In the genomic region with DNA sequence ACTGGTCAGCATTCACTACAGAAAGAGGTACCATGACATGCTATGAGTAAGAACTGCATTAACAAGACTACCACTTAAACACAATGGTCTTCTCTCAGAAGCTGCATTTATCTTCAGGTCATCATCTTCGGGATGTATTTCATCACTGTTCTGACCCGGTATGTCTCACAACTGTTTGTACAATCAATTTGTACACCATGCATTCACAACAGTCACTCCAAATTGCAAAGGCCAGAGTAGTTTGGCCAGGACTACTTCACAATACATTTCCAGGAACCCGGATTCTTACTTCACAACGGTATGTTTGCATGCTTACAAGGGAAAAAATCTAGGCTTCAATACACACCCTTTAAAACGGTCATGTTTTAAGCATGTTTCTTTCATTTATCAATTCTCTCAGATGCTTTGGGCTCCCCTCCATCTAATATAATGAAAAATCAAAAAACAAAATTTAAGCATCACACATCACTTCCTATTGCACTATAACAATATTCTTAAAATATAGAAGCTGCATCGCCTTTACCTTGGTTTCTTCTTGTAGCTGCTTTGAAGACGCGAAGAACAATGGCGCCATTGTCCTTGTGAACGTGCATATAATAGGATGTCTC, we compare ENCODE assay signal across 8 mouse cellular contexts. TPM values are rescaled to one million over a fixed set of nuclear protein-coding genes. Genes with fewer than 3 reads are reported as not detected.
A peak's percentile ranks its signal among the peaks of the same experiment; 100 is the strongest.
DNase-seq lines count a peak whose midpoint lies in the region; ATAC-seq and TF ChIP-seq lines count a peak whose summit lies in the region.

No protein-coding gene starts in this region.

- no peak for TF ChIP-seq CTCF in lung, adult 2 months (IDR thresholded peaks at IDR 0.05; ENCODE audit: insufficient read depth, low read length)
- TF ChIP-seq CTCF in cortical plate, adult 2 months (IDR thresholded peaks at IDR 0.05; ENCODE audit: extremely low read depth, insufficient read depth, low read length): no peak
- TF ChIP-seq CTCF in olfactory bulb, adult 2 months (IDR thresholded peaks at IDR 0.05; ENCODE audit: insufficient read depth, low read depth, low read length): no peak

- peak overlapping the region; percentile 95 for H3K9ac ChIP-seq in intestine, embryonic 16.5 days (ENCODE audit: low read depth, low read length)

- H3K27me3 ChIP-seq in intestine, embryonic 16.5 days (replicated peaks; ENCODE audit: control insufficient read depth, insufficient read depth, low read length): no peaks in the 10 kb centered on the region

- H3K9me3 ChIP-seq in intestine, embryonic 16.5 days (ENCODE audit: control insufficient read depth, low read length): no peaks in the 10 kb centered on the region

- H3K36me3 ChIP-seq in intestine, embryonic 16.5 days (ENCODE audit: control insufficient read depth, insufficient read depth, low read length): no peaks in the 10 kb centered on the region

- peaks cover 6% of the 10 kb centered on the region for H3K4me1 ChIP-seq in lung, adult 2 months (ENCODE audit: control insufficient read depth, insufficient read depth, low read length)
- H3K4me1 ChIP-seq in cortical plate, adult 2 months (ENCODE audit: control insufficient read depth, insufficient read depth, low read length): no peaks in the 10 kb centered on the region
- H3K4me1 ChIP-seq in intestine, embryonic 16.5 days (ENCODE audit: control insufficient read depth, insufficient read depth, low read length): peaks cover 6% of the 10 kb centered on the region; the same call in 1 of the 2 replicates
- H3K4me1 ChIP-seq in olfactory bulb, adult 2 months (ENCODE audit: control insufficient read depth, insufficient read depth, low read length): peaks cover 3% of the 10 kb centered on the region; the same call in 1 of the 2 replicates

- no peak for TF ChIP-seq POLR2A in lung, adult 2 months (IDR thresholded peaks at IDR 0.05; ENCODE audit: borderline replicate concordance, extremely low read depth, low read depth, low read length)
- TF ChIP-seq POLR2A in cortical plate, adult 2 months (IDR thresholded peaks at IDR 0.05; ENCODE audit: extremely low read depth, insufficient read depth, low read length): no peak
- TF ChIP-seq POLR2A in olfactory bulb, adult 2 months (IDR thresholded peaks at IDR 0.05; ENCODE audit: insufficient read depth, low read depth, low read length): no peak

- ATAC-seq in intestine, embryonic 16.5 days: no peak

- H3K4me3 ChIP-seq in lung, adult 2 months (replicated peaks; ENCODE audit: extremely low read depth, low read depth, low read length): peak overlapping the region; percentile 79
- H3K4me3 ChIP-seq in cortical plate, adult 2 months (ENCODE audit: insufficient read depth, low read length): peak overlapping the region; percentile 74
- peak overlapping the region; percentile 81 for H3K4me3 ChIP-seq in intestine, embryonic 16.5 days (ENCODE audit: low read length)
- H3K4me3 ChIP-seq in olfactory bulb, adult 2 months (ENCODE audit: insufficient read depth, low read depth, low read length): peak overlapping the region; percentile 55

- H3K27ac ChIP-seq in cortical plate, adult 2 months (ENCODE audit: insufficient read depth, low read length): peak overlapping the region; percentile 36; the same call in 1 of the 2 replicates
- peak overlapping the region; percentile 92 for H3K27ac ChIP-seq in intestine, embryonic 16.5 days (ENCODE audit: low read length)
- peak overlapping the region; percentile 80 for H3K27ac ChIP-seq in olfactory bulb, adult 2 months (ENCODE audit: insufficient read depth, low read depth, low read length)

- peak overlapping the region; percentile 61 for H3K4me2 ChIP-seq in intestine, embryonic 16.5 days (ENCODE audit: low read depth, low read length)

- no peak for DNase-seq in lung, adult 2 months
- DNase-seq in lung, postnatal 25 days (ENCODE audit: low spot score): no peak
- no peak for DNase-seq in spleen, postnatal 10 days (ENCODE audit: low spot score in 2 of 2)
- DNase-seq in right cerebral cortex, postnatal 4 days: no peak
- no peak for DNase-seq in kidney, postnatal 36 days

- under 1% methylated on average over 10 of the region's 10 CpGs for WGBS in lung, adult 2 months
- 0% methylated on average over 10 of the region's 10 CpGs for WGBS in intestine, embryonic 16.5 days
- under 1% methylated on average over 10 of the region's 10 CpGs for WGBS in olfactory bulb, adult 2 months

RNA-seq across cellular contexts. Expression of a gene that starts 25.8 kb away (rescaled TPM):
- 2.8 and 5.5 TPM in 2 replicates for polyA plus RNA-seq in lung, adult 2 months (2012; rRNA removed)
- 18.1 and 19.6 TPM in 2 replicates for polyA plus RNA-seq in cortical plate, adult 2 months (2012; rRNA removed)
- 7.4 and 7.5 TPM in 2 replicates for polyA plus RNA-seq in intestine, embryonic 16.5 days (2015; fragmentation: Nextera tagmentation; extraction: Ambion mirVana)
- polyA plus RNA-seq in olfactory bulb, adult 2 months (2012; ENCODE audit: insufficient read depth, insufficient read length, low replicate concordance, missing spikeins): not detected in 2 replicates

RNA-seq across cellular contexts. Expression of a gene that starts 39.7 kb away (rescaled TPM):
- 3.0 and 7.9 TPM in 2 replicates for polyA plus RNA-seq in lung, adult 2 months (2012; rRNA removed)
- polyA plus RNA-seq in cortical plate, adult 2 months (2012; rRNA removed): 22.9 and 23.9 TPM in 2 replicates
- 60.2 and 72.3 TPM in 2 replicates for polyA plus RNA-seq in intestine, embryonic 16.5 days (2015; fragmentation: Nextera tagmentation; extraction: Ambion mirVana)
- 280 TPM in 1 of 2 replicates, not detected in the other for polyA plus RNA-seq in olfactory bulb, adult 2 months (2012; ENCODE audit: insufficient read depth, insufficient read length, low replicate concordance, missing spikeins)

RNA-seq across cellular contexts. Expression of a gene that starts 58.6 kb away (rescaled TPM):
- not detected in 2 replicates for polyA plus RNA-seq in lung, adult 2 months (2012; rRNA removed)
- 0.66 and 0.71 TPM in 2 replicates for polyA plus RNA-seq in cortical plate, adult 2 months (2012; rRNA removed)
- 0.13 TPM in 1 of 2 replicates, not detected in the other for polyA plus RNA-seq in intestine, embryonic 16.5 days (2015; fragmentation: Nextera tagmentation; extraction: Ambion mirVana)
- not detected in 2 replicates for polyA plus RNA-seq in olfactory bulb, adult 2 months (2012; ENCODE audit: insufficient read depth, insufficient read length, low replicate concordance, missing spikeins)

Comparison
In these comparisons a context has a peak if more than half of its experiments do, and no peak if none do; other contexts are left out.
1. H3K27ac ChIP-seq: peak in every context shown above with its lines; median percentile 92 in intestine, embryonic 16.5 days; 80 in olfactory bulb, adult 2 months; 36 in cortical plate, adult 2 months.